Mouse (Mus musculus): ENCODE results near the gene Megf8.

Megf8 gene

GRCm38 (mm10) chr7:25316532-25317445 is at the start of gene Megf8:
TSS of gene Megf8 (plus strand) at chr7:25317164.
- DNase-seq (ENCODE audit: low spot score) = peak; percentile 91

DNA sequence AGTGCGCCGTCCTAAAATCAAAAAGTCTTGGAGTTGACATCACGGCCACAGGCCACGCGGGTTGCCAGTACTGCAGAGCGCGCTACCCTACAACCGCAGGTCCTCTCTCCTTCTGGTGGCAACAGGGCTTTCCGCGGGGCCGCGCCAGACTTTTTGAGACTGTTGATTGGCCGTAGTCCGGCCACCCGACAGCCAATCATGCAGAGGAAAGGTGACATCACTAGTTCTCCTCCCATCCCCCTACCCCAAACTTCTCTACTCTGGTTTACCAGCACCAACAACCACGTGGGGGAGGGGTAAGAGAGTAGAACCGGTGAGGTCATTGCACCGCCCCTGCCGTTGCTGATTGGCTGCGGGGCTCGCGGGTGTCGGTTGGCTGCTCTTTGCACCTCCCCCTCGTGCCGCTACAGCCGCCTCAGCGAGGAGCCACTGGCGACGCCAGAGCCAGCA is 49.6 kb upstream of the Megf8 start, which contains the start of gene Cic:
Cic (plus strand) TSS at position 404 of the 450 bp plus-strand sequence.
- peak; percentile 93 for DNase-seq (ENCODE audit: low spot score)

GRCm38 (mm10) chr7:25267751-25268463 is 49.1 kb upstream of the Megf8 start:
- peak; percentile 93 for DNase-seq (ENCODE audit: low spot score)

DNA sequence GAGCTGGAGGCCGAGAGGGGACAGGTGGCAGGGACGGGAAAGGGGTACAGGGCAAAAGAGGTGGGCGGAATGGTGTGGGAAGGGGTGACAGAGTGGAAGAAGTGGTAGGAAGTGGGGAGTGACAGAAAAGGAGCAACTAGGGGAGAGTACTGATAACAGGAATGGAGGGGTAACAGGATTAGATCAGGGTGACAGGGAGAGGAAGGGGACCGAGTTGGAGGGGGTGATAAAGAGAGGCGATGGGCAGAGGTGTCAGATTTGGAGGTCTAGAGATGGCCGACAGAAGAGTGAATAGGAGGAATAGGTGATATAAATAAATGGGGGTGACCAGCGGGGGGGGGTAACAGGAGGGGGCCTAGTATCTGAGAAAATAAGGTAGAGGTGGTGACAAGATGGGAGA is 48.4 kb upstream of the Megf8 start:
- no peak for DNase-seq (ENCODE audit: low spot score)

DNA sequence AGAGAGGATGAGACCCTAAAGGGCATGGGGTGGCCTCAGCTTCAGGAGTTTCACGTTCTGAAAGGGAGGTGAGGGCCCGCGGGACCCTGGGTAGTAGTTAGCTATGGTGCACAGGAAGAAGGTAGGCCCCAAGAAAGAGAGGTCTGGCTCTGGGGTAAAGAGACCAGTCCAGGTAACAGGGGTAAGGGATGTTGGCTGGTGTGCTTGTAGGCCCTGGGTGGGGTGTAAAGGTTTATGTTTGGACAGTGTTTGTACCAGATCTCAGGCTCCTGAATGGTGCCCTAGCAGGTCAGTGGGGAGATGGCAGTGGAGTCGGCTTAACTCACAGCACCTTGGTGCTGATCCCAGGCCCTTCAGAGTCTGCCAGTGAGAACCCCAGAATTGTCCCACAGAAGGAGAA is 47.9 kb upstream of the Megf8 start:
- DNase-seq (ENCODE audit: low spot score) = peak; percentile 23

DNA sequence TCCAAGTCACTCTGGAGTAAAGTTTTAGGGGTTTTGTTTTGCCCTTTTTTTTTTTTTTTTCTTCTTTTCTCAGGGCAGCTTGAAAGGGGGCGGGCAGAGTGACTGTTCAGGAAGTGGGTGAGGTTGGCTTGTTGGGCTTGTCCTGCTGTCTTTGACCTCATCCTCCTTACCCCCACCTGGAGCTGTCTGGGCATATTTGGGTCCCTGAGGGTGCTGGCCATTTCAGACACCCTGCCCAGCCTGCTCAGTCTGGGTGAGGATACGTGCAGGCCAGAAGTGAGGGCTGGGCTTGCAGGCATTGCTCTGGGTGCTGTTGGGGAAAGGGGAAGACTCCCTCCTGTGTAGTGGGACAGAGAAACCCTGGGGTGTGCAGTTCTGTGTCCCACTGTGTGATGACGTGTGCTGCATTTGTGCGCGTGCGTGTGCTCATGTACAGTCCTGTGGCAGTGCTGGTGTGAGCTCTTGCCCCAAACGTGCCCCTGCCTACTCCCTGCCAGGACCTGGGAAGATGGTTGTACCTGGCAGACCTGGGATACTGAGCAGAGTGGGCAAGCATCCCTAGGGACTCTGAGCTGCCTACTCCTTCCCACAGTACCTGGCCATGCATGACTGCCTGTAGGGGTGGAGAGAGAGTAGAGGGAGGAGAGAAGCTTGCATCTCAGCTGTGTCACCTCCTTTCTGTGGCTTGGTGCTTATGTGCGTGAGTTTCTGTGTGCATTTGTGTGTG is 47.3 kb upstream of the Megf8 start:
- DNase-seq (ENCODE audit: low spot score) = peak; percentile 19

GRCm38 (mm10) chr7:25270652-25271633 is 46.0 kb upstream of the Megf8 start:
- DNase-seq (ENCODE audit: low spot score) = no peak

- no peak for DNase-seq (ENCODE audit: low spot score)
Observed at GRCm38 (mm10) chr7:25271651-25272444, 45.1 kb upstream of the Megf8 start.

GRCm38 (mm10) chr7:25272445-25273258 is 44.3 kb upstream of the Megf8 start:
- no peak for DNase-seq (ENCODE audit: low spot score)

DNA sequence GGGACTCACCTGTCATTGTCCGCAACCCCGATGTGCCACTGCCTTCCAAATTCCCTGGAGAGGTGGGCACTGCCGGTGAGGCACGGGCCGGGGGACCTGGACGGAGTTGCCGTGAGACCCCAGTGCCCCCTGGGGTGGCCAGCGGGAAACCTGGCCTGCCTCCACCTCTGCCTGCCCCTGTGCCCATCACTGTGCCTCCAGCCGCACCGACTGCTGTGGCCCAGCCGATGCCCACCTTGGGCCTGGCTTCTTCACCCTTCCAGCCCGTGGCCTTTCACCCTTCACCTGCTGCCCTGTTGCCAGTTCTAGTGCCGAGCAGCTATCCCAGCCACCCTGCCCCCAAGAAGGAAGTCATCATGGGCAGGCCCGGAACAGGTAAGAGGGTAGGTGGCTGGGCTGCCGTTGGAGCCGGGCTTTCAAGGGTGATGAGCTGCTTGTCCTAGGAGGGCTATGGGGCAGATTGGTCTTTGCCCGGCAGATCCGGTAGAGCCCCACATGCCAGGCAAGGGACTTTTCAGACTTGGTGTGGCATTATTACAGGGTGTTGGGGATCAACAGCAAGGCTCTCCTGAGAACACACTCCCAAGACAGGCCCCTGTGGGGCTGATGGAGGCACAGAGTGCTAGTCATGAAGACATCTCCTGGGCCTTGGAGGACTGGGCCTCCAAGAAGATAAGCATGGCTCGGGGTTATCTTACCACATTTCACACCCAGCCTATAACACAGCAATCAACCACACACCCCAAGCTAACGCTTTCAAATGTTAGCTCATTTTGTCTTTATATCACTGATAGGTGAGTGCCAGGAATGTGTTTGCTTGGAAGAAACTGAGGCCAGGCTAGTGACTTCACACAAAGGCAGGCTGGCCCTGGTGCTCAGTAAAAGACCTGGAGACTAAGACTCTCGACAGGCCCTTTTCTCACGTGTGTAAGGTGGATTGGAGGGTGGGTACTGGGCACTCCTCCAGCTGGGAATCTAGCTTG is 43.4 kb upstream of the Megf8 start:
- DNase-seq (ENCODE audit: low spot score) = no peak

DNA sequence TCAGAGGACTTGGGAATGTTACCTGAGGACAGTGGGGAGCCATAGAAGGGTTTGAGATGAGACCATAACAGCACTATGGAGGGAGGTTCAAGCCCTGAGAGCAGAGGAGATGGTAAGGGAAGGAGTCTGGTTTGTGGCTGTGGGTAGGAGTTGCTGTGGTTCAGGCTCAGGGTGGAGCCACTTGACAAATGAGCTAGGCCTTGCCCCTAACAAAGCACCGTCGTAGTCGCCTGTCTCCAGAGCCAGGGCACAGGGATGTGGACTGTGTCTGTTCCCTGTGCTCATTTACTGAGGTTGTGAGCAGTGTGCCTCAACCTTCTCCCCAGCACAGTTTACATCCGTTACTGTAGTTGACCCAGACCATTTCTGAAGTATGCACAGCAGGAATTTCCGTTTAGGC is 42.4 kb upstream of the Megf8 start:
- no peak for DNase-seq (ENCODE audit: low spot score)

DNA sequence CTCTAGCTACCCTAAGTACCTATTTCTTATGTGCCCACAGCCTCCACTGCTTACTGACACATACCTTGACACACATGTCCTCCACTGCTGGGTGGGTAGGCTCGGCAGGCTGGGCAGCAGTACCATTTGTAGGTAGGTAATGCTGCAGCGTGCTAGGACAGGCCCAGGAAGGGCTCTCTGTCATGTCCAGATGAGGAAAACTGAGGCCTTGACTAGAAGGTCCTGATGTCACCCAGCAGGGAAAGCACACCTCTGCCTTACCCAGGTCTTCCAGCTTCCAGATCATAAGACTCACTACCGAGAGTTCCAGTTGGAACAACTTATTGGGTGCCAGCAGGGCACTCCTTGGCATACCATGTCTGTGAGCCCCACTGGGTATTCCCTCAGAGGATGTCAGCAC is 42.0 kb upstream of the Megf8 start:
- DNase-seq (ENCODE audit: low spot score) = peak; percentile 10

- peak; percentile 43 for DNase-seq (ENCODE audit: low spot score)
Observed at GRCm38 (mm10) chr7:25275555-25276298, 41.2 kb upstream of the Megf8 start.

GRCm38 (mm10) chr7:25277405-25277804 is 39.6 kb upstream of the Megf8 start:
- DNase-seq (ENCODE audit: low spot score) = no peak

DNA sequence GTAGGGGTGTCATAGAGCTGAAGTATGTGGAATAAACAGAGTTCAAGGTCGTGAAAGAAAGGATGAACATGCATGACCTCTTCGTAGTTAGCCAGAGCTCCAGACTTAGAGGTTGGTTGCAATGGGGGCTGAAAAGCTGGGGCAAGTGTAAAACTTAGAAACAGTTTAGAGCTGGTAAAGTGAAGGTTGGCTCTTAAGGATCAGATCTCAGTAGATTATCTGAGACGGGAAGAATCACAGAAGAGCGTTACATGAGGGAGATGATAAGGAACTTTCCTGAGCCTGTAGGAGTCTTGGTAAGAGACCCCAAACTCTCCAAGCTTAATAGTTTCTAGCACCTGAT is 39.0 kb upstream of the Megf8 start:
- DNase-seq (ENCODE audit: low spot score) = no peak

DNA sequence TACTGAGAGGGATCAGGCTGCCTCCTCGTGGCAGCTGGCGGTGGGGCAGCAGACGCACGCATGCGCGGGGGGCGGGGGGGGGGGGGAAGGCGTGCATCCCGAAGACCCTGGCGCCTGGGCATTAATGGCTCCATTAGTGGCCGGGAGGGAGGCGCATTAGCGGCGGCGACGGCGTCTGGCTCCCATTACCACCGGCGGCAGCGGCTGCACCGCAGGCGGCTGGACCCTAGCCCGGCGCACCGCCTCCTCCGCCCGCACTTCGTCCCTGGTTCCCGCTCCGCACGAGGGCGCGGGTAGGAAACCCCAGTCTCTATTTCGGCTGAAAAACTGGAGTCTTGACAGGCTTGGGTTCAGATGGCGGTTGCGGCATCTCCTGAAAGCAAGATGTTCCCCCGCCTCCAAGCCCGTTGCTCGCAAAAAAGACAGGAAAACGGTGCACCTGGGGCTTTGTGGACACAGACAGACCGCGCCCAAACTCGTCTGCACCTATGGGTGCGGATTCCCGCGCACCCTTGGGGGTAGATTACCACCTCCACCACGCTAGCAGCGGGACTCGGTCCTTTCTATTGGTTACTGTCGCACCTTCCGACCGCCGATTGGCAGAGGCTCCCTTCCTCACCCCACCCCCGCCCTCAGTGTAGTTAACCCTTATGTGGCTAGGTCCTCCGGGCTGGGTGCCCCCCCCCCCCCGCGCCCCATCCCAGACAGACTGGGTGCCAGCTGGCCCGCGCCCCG is 38.5 kb upstream of the Megf8 start:
- DNase-seq (ENCODE audit: low spot score) = peak; percentile 67

Measured in urinary bladder, postnatal 25 days (tissue).